Mouse (Mus musculus) neural tube, embryonic 11.5 days (tissue): ENCODE data around the gene Mdh2. TPM values are rescaled to one million over a fixed set of nuclear protein-coding genes. Genes with fewer than 3 reads are reported as not detected.
A peak's percentile ranks its signal among the peaks of the same experiment; 100 is the strongest.

Experiments used
- ATAC-seq: fragments of 200-750 bp; cut with Nextera tagmentation; 2 replicates; pipeline ENCODE4 v1.8.0; 2017; ENCODE audit warnings: moderate number of reproducible peaks, mild to moderate bottlenecking, moderate TSS enrichment, moderate library complexity; ENCODE audit not compliant: insufficient read depth, low FRiP score, low TSS enrichment
- DNase-seq: peaks from one replicate; pipeline ENCODE4 v3.0.0-alpha.2; 2015; ENCODE audit warnings: low spot score
- H3K27ac ChIP-seq: fragments of 300-500 bp; sonication (generic); 2 replicates; pipeline ENCODE4 v1.5.1; 2014; ENCODE audit warnings: low read depth, mild to moderate bottlenecking, low read length
- H3K27me3 ChIP-seq: fragments of 300-500 bp; sonication (generic); 2 replicates; pipeline ENCODE4 v1.6.1; 2014; ENCODE audit warnings: mild to moderate bottlenecking, low read length, mixed read lengths; ENCODE audit not compliant: control insufficient read depth, insufficient read depth
- H3K36me3 ChIP-seq: fragments of 300-500 bp; sonication (generic); 2 replicates; pipeline ENCODE4 v1.6.1; 2014; ENCODE audit warnings: mild to moderate bottlenecking, low read length, moderate library complexity, mixed read lengths; ENCODE audit not compliant: control insufficient read depth, insufficient read depth
- H3K4me1 ChIP-seq: fragments of 300-500 bp; sonication (generic); 2 replicates; pipeline ENCODE4 v1.6.1; 2014; ENCODE audit warnings: low read length, mixed read lengths; ENCODE audit not compliant: control insufficient read depth, insufficient read depth
- H3K4me2 ChIP-seq: fragments of 300-500 bp; sonication (generic); 2 replicates; pipeline ENCODE4 v1.6.1; 2014; ENCODE audit warnings: low read depth, mild to moderate bottlenecking, moderate library complexity
- H3K4me3 ChIP-seq: fragments of 300-500 bp; sonication (generic); 2 replicates; pipeline ENCODE4 v1.5.1; 2014; ENCODE audit warnings: low read depth, low read length
- H3K9ac ChIP-seq: fragments of 300-500 bp; sonication (generic); 2 replicates; pipeline ENCODE4 v1.6.1; 2014; ENCODE audit warnings: mild to moderate bottlenecking, low read length
- H3K9me3 ChIP-seq: fragments of 300-500 bp; sonication (generic); 2 replicates; pipeline ENCODE4 v1.6.1; 2016; ENCODE audit warnings: low read length; ENCODE audit not compliant: control insufficient read depth
- WGBS: fragments of 180-500 bp; shearing (Covaris S2); extraction: QIAGEN DNeasy Blood & Tissue Kit; methylation state at CpG from one replicate; pipeline ENCODE4 v1.1.7; 2014; 5-methylcytosine and 5-hydroxymethylcytosine counted together
- microRNA-seq: library from miRNA; unstranded; fragments of <30 nt; microRNA quantifications from one replicate; pipeline ENCODE4, GENCODE M21; 2016
- polyA plus RNA-seq: library from polyadenylated mRNA; unstranded; fragments of >200 nt; fragmentation: Nextera tagmentation; extraction: Ambion mirVana; gene quantifications from 2 replicates; pipeline ENCODE4 v1.2.1, GENCODE M21; 2014

The Mdh2 gene
- polyA plus RNA-seq, 1 experiment from 2014 or later, result 630 TPM

GRCm38 (mm10) chr5:135832729-135833128 lies 54.4 kb downstream of the Mdh2 start:
- peaks cover 2% of the 10 kb centered on the region; the same call in 1 of the 2 replicates for H3K4me1 ChIP-seq
- DNase-seq (no peak), ATAC-seq (no peak)
- no peak overlapping the region for H3K27ac ChIP-seq
- H3K36me3 ChIP-seq, result no peaks in the 10 kb centered on the region
- no peak overlapping the region for H3K9ac ChIP-seq
- H3K4me2 ChIP-seq, result no peak overlapping the region
- no peak overlapping the region for H3K4me3 ChIP-seq
- no peaks in the 10 kb centered on the region for H3K27me3 ChIP-seq
- H3K9me3 ChIP-seq, result no peaks in the 10 kb centered on the region
- 36% methylated on average over 4 of the region's 4 CpGs for WGBS

- ATAC-seq (peak; percentile 86), DNase-seq (peak; percentile 90)
- WGBS, result under 1% methylated on average over 47 of the region's 47 CpGs
- peak overlapping the region; percentile 45 for H3K4me3 ChIP-seq
- H3K27ac ChIP-seq, result peak overlapping the region; percentile 64
- peaks cover 2% of the 10 kb centered on the region; the same call in 1 of the 2 replicates for H3K4me1 ChIP-seq
- H3K4me2 ChIP-seq, result peak overlapping the region; percentile 85
- no peaks in the 10 kb centered on the region for H3K36me3 ChIP-seq
- H3K9ac ChIP-seq, result peak overlapping the region; percentile 63
- H3K9me3 ChIP-seq, result no peaks in the 10 kb centered on the region
- H3K27me3 ChIP-seq, result no peaks in the 10 kb centered on the region
Measured at GRCm38 (mm10) chr5:135834769-135835491, 56.6 kb downstream of the Mdh2 start.

- DNase-seq (no peak), ATAC-seq (no peak)
- H3K27me3 ChIP-seq, result no peaks in the 10 kb centered on the region
- no peak overlapping the region for H3K9ac ChIP-seq
- H3K4me1 ChIP-seq, result peaks cover 2% of the 10 kb centered on the region; the same call in 1 of the 2 replicates
- under 1% methylated on average over 12 of the region's 12 CpGs for WGBS
- H3K36me3 ChIP-seq, result no peaks in the 10 kb centered on the region
- H3K9me3 ChIP-seq, result no peaks in the 10 kb centered on the region
- peak overlapping the region; percentile 85 for H3K4me2 ChIP-seq
- H3K4me3 ChIP-seq, result peak overlapping the region; percentile 45
- H3K27ac ChIP-seq, result no peak overlapping the region; the same call in 1 of the 2 replicates
Measured at GRCm38 (mm10) chr5:135835492-135835858, 57.2 kb downstream of the Mdh2 start.

GRCm38 (mm10) chr5:135835981-135836380 lies 57.7 kb downstream of the Mdh2 start:
- Histone ChIP-seq H3K9me3 (no peaks in the 10 kb centered on the region), H3K27ac (no peak overlapping the region), H3K36me3 (no peaks in the 10 kb centered on the region), H3K4me3 (no peak overlapping the region), H3K27me3 (no peaks in the 10 kb centered on the region), H3K4me1 (peaks cover 2% of the 10 kb centered on the region; the same call in 1 of the 2 replicates), H3K4me2 (peak overlapping the region; percentile 85), H3K9ac (no peak overlapping the region)
- DNase-seq (no peak), ATAC-seq (no peak)
- WGBS, result 19% methylated on average over 12 of the region's 12 CpGs

Small RNA genes lying within 50 kb of the gene (microRNA-seq; reads per million reads assigned to microRNA genes)
- gene Gm23268, result not detected
- gene Mir7034, result not detected

Other genes with a start within 250 kb of the Mdh2 start
- gene Hip1, start 233.4 kb upstream of the Mdh2 start, polyA plus RNA-seq, result 55.5 and 57.3 TPM in 2 replicates
- not detected in 2 replicates for gene Ccl26, start 214.9 kb upstream of the Mdh2 start, polyA plus RNA-seq
- 0.48 and 1.1 TPM in 2 replicates for gene Ccl24, start 205.4 kb upstream of the Mdh2 start, polyA plus RNA-seq
- 63.7 and 66.6 TPM in 2 replicates for gene Rhbdd2, start 145.9 kb upstream of the Mdh2 start, polyA plus RNA-seq
- 87.3 and 93.9 TPM in 2 replicates for gene Por, start 108.4 kb upstream of the Mdh2 start, polyA plus RNA-seq
- 59.4 and 63.0 TPM in 2 replicates for gene Tmem120a, start 34.0 kb upstream of the Mdh2 start, polyA plus RNA-seq
- 0.24 TPM in 1 of 2 replicates, not detected in the other for gene Styxl1, start 95 bp upstream of the Mdh2 start, polyA plus RNA-seq
- 22.9 and 25.5 TPM in 2 replicates for gene Srrm3, start 28.4 kb downstream of the Mdh2 start, polyA plus RNA-seq
- 28.9 and 30.5 TPM in 2 replicates for gene Hspb1, start 109.4 kb downstream of the Mdh2 start, polyA plus RNA-seq
- 191 and 196 TPM in 2 replicates for gene Ywhag, start 156.1 kb downstream of the Mdh2 start, polyA plus RNA-seq
- gene Ssc4d, start 196.1 kb downstream of the Mdh2 start, polyA plus RNA-seq, result 1.8 TPM in 2 replicates
- gene Zp3, start 201.6 kb downstream of the Mdh2 start, polyA plus RNA-seq, result not detected in 2 replicates
- gene Dtx2, start 216.3 kb downstream of the Mdh2 start, polyA plus RNA-seq, result 31.4 and 31.8 TPM in 2 replicates